Mouse (Mus musculus) erythroblast, adult 5-6 weeks (primary cell): ENCODE data around the gene Vdac1. TPM values are rescaled to one million over a fixed set of nuclear protein-coding genes. Genes with fewer than 3 reads are reported as not detected.

Source experiments
- ATAC-seq: replicated peaks from 2 replicates; pipeline ENCODE4 v1.8.0; 2016; ENCODE audit warnings: moderate number of reproducible peaks, mild to moderate bottlenecking, moderate TSS enrichment, inconsistent platforms; ENCODE audit not compliant: poor library complexity, low FRiP score, severe bottlenecking
- total RNA-seq, 2 experiments: library from RNA; stranded (forward) in 1 of 2; stranded (reverse) in 1 of 2; fragments of 150-400 nt in 1 of 2; fragments of 200-764, 138-1000 nt in 1 of 2; gene quantifications; 2 replicates each; pipeline versions ENCODE4 v1.2.3 to v1.2.4; 2015 to 2017; ENCODE audit warnings: low replicate concordance in 2 of 2

Vdac1 gene
- total RNA-seq (2015; ENCODE audit: low replicate concordance) (32.9 and 36.4 TPM in 2 replicates), total RNA-seq (2017; ENCODE audit: low replicate concordance) (34.0 and 51.9 TPM in 2 replicates)

- peak; percentile 88 for ATAC-seq
These were observed at the start of gene Vdac1 for GRCm38 (mm10) chr11:52360471-52361277. Gene Vdac1, plus strand, starts transcription at chr11:52360860.

GRCm38 (mm10) chr11:52314102-52314793, 46.4 kb upstream of the Vdac1 start:
- ATAC-seq: no peak

- ATAC-seq: no peak
These were observed 42.2 kb upstream of the Vdac1 start for GRCm38 (mm10) chr11:52318445-52318844.

- ATAC-seq: no peak
These were observed 41.0 kb upstream of the Vdac1 start for GRCm38 (mm10) chr11:52319664-52320063.

GRCm38 (mm10) chr11:52320529-52320928, 40.1 kb upstream of the Vdac1 start:
- ATAC-seq: no peak

GRCm38 (mm10) chr11:52321540-52321939, 39.1 kb upstream of the Vdac1 start:
- no peak for ATAC-seq

- no peak for ATAC-seq
These were observed 36.0 kb upstream of the Vdac1 start for GRCm38 (mm10) chr11:52324442-52325367.

- ATAC-seq: no peak
These were observed 33.3 kb upstream of the Vdac1 start for GRCm38 (mm10) chr11:52327313-52327712.

- ATAC-seq: no peak
These were observed 28.1 kb upstream of the Vdac1 start for GRCm38 (mm10) chr11:52332421-52333118.

GRCm38 (mm10) chr11:52333616-52334015, 27.0 kb upstream of the Vdac1 start:
- no peak for ATAC-seq

- ATAC-seq: no peak
These were observed 25.4 kb upstream of the Vdac1 start for GRCm38 (mm10) chr11:52335263-52335662.

- ATAC-seq: no peak
These were observed 24.7 kb upstream of the Vdac1 start for GRCm38 (mm10) chr11:52335924-52336323.

GRCm38 (mm10) chr11:52337651-52338295, 22.9 kb upstream of the Vdac1 start:
- no peak for ATAC-seq

- no peak for ATAC-seq
These were observed 22.3 kb upstream of the Vdac1 start for GRCm38 (mm10) chr11:52338351-52338750.

GRCm38 (mm10) chr11:52339098-52339497, 21.6 kb upstream of the Vdac1 start:
- ATAC-seq: no peak

GRCm38 (mm10) chr11:52339512-52339911, 21.1 kb upstream of the Vdac1 start:
- ATAC-seq: no peak

- no peak for ATAC-seq
These were observed 20.4 kb upstream of the Vdac1 start for GRCm38 (mm10) chr11:52340123-52340864.

- ATAC-seq: no peak
These were observed 19.7 kb upstream of the Vdac1 start for GRCm38 (mm10) chr11:52341001-52341400.
